Mouse (Mus musculus) midbrain, embryonic 12.5 days (tissue): Measurements from ENCODE around the gene Hus1b. TPM values are rescaled to one million over a fixed set of nuclear protein-coding genes. Genes with fewer than 3 reads are reported as not detected.

ENCODE experiments used
- ATAC-seq: fragments of 200-750 bp; cut with Nextera tagmentation; 2 replicates; pipeline ENCODE4 v1.8.0; 2017; ENCODE audit warnings: low read depth, moderate TSS enrichment, moderate library complexity; ENCODE audit not compliant: low FRiP score
- H3K27ac ChIP-seq: fragments of 300-500 bp; sonication (generic); replicated peaks from 2 replicates; pipeline ENCODE4 v1.5.1; 2016; ENCODE audit warnings: mild to moderate bottlenecking
- H3K27me3 ChIP-seq: fragments of 300-500 bp; sonication (generic); 2 replicates; pipeline ENCODE4 v1.6.1; 2016; ENCODE audit warnings: mild to moderate bottlenecking
- H3K36me3 ChIP-seq: fragments of 300-500 bp; sonication (generic); 2 replicates; pipeline ENCODE4 v1.6.1; 2016
- H3K4me1 ChIP-seq: fragments of 300-500 bp; sonication (generic); 2 replicates; pipeline ENCODE4 v1.6.1; 2016
- H3K4me2 ChIP-seq: fragments of 300-500 bp; sonication (generic); replicated peaks from 2 replicates; pipeline ENCODE4 v1.6.1; 2016; ENCODE audit warnings: mild to moderate bottlenecking, moderate library complexity
- H3K4me3 ChIP-seq: fragments of 300-500 bp; sonication (generic); 2 replicates; pipeline ENCODE4 v1.5.1; 2016; ENCODE audit warnings: mild to moderate bottlenecking
- H3K9ac ChIP-seq: fragments of 300-500 bp; sonication (generic); replicated peaks from 2 replicates; pipeline ENCODE4 v1.6.1; 2016; ENCODE audit warnings: mild to moderate bottlenecking, moderate library complexity
- H3K9me3 ChIP-seq: fragments of 300-500 bp; sonication (generic); 2 replicates; pipeline ENCODE4 v1.6.1; 2016; ENCODE audit warnings: mild to moderate bottlenecking
- WGBS: fragments of 180-500 bp; shearing (Covaris S2); methylation state at CpG from one replicate; pipeline ENCODE4 v1.1.7; 2016; 5-methylcytosine and 5-hydroxymethylcytosine counted together
- polyA plus RNA-seq: library from polyadenylated mRNA; unstranded; fragments of >200 nt; fragmentation: Nextera tagmentation; extraction: Ambion mirVana; gene quantifications from 2 replicates; pipeline ENCODE4 v1.2.1, GENCODE M21; 2016

Hus1b gene
- polyA plus RNA-seq, 1 experiment from 2014 or later: 0.24 TPM

DNA sequence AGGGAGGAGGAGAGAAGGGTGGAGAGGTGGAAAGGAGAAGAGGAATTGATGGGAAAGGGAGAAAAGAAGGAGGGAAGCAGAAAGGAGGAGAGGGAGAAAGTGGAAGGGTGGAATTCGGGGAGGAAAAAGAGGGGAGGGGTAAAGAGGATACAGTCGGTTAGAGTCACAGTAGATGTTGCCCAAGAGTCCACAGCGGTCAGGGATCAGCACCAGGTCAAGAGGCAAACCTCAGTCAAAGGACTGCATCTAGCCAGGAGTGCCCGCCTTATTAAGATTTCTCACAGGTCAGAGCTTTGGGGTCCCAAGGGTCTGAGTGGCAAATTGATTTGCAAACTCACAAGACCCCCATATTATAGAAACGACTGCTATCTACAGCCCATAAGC lies 26.7 kb upstream of the Hus1b start:
- H3K4me3 ChIP-seq: peak overlapping the region; percentile 87
- peak overlapping the region; percentile 66 for H3K4me2 ChIP-seq
- H3K9ac ChIP-seq: peak overlapping the region; percentile 77
- 22% methylated on average over 5 of the region's 5 CpGs for WGBS
- H3K4me1 ChIP-seq: peaks cover 7% of the 10 kb centered on the region; the same call in 1 of the 2 replicates
- no peaks in the 10 kb centered on the region for H3K9me3 ChIP-seq
- H3K27ac ChIP-seq: no peak overlapping the region
- H3K27me3 ChIP-seq: no peaks in the 10 kb centered on the region; the same call in 1 of the 2 replicates
- H3K36me3 ChIP-seq: no peaks in the 10 kb centered on the region
- ATAC-seq: peak; percentile 70

DNA sequence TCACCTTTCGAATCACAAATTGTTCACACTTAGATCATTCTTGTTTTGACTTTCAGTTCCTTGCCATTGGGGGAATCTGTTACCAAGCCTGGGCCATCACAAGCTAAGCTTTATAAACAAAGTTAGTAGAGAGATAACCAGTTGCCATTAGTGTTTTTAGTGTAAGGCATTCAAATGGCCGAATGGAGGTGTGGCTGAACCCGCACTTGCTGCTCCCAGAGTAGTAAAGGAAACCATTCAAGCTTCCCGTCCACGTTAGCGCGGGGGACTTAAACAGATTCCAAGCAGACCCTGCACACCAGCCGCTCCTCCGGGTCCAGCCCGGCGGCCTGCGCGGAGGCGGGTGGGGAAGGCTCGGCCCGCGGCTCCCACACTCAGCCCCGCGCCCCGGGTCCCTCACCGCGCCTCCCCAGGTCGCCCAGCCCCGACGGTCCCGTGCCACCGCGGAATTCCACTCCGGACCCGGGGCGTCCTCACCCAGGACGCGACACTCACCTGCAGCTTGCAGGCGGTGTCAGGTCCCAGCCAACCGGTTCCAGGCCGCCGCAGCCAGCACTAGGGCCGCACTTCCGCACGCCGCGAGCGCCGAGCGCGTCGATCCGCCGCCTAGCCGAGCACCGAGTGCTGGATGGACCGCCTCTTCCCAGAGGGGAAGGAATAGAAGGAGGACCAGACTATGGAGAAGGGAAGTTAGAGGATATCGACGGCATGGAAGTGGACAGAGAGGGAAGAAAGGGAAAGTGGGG lies 26.1 kb upstream of the Hus1b start, which contains the start of the genes Exoc2 and Gm5447:
Gene Exoc2, minus strand, starts transcription at position 593 of the 746 bp plus-strand sequence.
Gene Gm5447, plus strand, starts transcription at position 704 of the 746 bp plus-strand sequence.
- Histone ChIP-seq H3K36me3 (no peaks in the 10 kb centered on the region), H3K4me1 (peaks cover 7% of the 10 kb centered on the region; the same call in 1 of the 2 replicates), H3K27me3 (no peaks in the 10 kb centered on the region; the same call in 1 of the 2 replicates), H3K9ac (peak within 1 kb of the TSS; percentile 77), H3K9me3 (no peaks in the 10 kb centered on the region), H3K4me2 (peak within 1 kb of the TSS; percentile 66), H3K4me3 (peak within 1 kb of the TSS; percentile 87), H3K27ac (peak within 1 kb of the TSS; percentile 84)
- WGBS: under 1% methylated on average over 54 of the region's 54 CpGs
- ATAC-seq: peak; percentile 98

DNA sequence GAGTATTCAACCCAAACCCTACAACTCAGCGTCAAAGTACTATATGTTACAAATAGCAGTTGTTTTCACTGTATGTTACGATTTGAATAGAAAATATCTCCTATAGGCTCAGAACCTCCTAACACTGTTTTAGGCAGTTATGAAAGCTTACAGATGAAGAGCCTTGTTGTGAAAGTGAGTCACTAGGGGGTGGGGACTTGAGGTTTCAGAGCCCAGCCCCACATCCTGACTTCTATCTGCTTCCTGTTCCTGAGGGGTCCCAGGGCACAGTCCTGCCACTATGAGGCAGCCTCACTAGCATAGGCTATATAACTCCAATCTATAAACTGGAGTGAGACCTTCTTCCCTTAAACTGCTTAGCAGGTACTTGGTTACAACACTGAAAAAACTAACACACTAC lies 24.5 kb upstream of the Hus1b start:
- Histone ChIP-seq H3K4me2 (no peak overlapping the region), H3K4me1 (peaks cover 10% of the 10 kb centered on the region; the same call in 1 of the 2 replicates), H3K4me3 (no peak overlapping the region), H3K36me3 (no peaks in the 10 kb centered on the region), H3K27me3 (no peaks in the 10 kb centered on the region; the same call in 1 of the 2 replicates), H3K9ac (no peak overlapping the region), H3K27ac (no peak overlapping the region), H3K9me3 (no peaks in the 10 kb centered on the region)
- WGBS: 91% methylated on average over 2 of the region's 2 CpGs
- ATAC-seq: no peak

DNA sequence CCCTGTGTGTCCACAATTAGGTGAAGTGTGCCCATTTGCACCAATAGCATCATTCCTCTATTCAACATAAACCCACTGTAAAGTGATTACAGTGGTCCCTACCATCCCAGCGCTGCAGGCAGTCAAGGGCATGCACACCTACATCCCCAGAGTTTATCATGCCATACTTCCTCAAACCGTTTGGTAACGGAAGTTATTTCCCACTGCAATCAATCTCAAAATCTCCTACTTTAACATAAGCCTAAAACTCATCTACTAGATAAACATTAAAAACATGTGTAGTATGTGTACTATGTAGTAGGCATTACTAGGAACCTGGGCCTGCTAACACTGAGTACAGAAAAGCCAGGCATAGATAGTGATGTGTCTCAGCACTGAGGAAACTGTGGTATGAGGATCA lies 23.5 kb upstream of the Hus1b start:
- H3K9me3 ChIP-seq: no peaks in the 10 kb centered on the region
- H3K4me1 ChIP-seq: peaks cover 18% of the 10 kb centered on the region
- H3K9ac ChIP-seq: no peak overlapping the region
- no peak for ATAC-seq
- H3K4me3 ChIP-seq: no peak overlapping the region
- no peak overlapping the region for H3K27ac ChIP-seq
- WGBS: 90% methylated on average over 3 of the region's 3 CpGs
- no peaks in the 10 kb centered on the region; the same call in 1 of the 2 replicates for H3K27me3 ChIP-seq
- no peak overlapping the region for H3K4me2 ChIP-seq
- H3K36me3 ChIP-seq: no peaks in the 10 kb centered on the region

DNA sequence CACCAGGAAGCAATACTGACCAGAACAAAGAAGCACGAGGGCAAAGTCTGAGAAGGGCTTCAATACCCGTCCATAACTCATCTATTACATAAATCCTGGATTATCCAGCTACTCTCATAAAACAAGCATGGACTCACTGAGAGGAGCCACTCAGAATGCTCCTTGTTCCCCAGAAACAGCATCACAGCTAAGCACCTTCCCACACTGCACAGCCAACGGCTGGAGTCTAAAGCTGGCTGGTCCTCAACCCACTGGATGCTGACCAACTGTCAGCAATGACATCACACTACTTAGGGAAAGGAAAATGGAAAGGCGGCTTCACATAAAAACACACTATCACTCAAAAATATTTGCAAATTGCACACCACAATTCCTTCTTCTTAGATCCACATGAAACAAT lies 20.8 kb upstream of the Hus1b start:
- no peaks in the 10 kb centered on the region for H3K27me3 ChIP-seq
- whole genome bisulfite sequencing: 55% methylated on average over 4 of the region's 4 CpGs
- no peak overlapping the region for H3K4me2 ChIP-seq
- no peak overlapping the region for H3K9ac ChIP-seq
- H3K9me3 ChIP-seq: no peaks in the 10 kb centered on the region
- no peak overlapping the region for H3K4me3 ChIP-seq
- no peak overlapping the region for H3K27ac ChIP-seq
- H3K4me1 ChIP-seq: peaks cover 14% of the 10 kb centered on the region
- ATAC-seq: no peak
- H3K36me3 ChIP-seq: no peaks in the 10 kb centered on the region

DNA sequence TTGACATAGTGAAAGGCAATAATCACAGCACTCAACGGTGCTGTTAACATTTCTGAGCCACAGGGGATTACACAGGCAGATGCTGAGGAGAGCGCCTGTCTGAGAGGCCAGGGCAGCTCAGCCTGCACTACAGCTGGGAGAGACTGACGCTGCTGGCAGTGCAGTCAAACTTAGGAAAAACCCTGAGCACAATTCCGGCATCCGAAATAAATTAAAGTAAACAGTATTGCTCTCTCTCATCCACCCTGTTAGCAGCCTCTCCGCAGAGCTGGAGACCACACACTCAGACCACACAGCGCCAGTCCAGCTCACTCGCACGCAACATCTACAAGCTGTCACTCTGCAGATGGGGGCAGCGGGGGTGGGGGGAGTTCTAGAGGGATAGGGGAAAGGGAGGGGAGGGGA lies 18.9 kb upstream of the Hus1b start:
- Histone ChIP-seq H3K27me3 (no peaks in the 10 kb centered on the region), H3K9ac (no peak overlapping the region; the same call in 1 of the 2 replicates), H3K9me3 (no peaks in the 10 kb centered on the region), H3K4me3 (peak overlapping the region; percentile 21; the same call in 1 of the 2 replicates), H3K36me3 (no peaks in the 10 kb centered on the region), H3K27ac (peak overlapping the region; percentile 30; the same call in 1 of the 2 replicates), H3K4me2 (peak overlapping the region; percentile 48), H3K4me1 (peaks cover 11% of the 10 kb centered on the region)
- ATAC-seq: peak; percentile 73
- WGBS: 7% methylated on average over 10 of the region's 10 CpGs

DNA sequence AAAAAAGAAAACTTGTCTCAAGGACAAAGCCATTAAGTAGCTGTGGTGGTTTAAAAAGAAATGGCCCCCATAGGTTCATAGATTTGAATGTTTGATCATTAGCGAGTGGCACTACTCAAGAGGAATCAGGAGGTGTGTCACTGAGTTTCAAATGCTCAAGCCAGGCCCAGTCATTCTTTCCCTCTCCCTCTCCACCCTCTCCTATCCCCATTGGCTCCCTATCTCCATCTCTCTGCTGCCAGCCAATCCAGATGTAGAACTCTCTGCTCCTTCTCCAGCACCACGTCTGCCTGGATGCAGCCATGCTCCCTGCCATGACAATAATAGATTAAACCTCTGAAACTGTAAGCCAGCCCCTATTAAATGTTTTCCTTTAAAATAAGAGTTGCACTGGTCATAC lies 14.4 kb upstream of the Hus1b start:
- Histone ChIP-seq H3K4me2 (no peak overlapping the region), H3K4me1 (peaks cover 15% of the 10 kb centered on the region), H3K4me3 (no peak overlapping the region), H3K9me3 (no peaks in the 10 kb centered on the region), H3K9ac (no peak overlapping the region), H3K27me3 (no peaks in the 10 kb centered on the region), H3K36me3 (no peaks in the 10 kb centered on the region), H3K27ac (no peak overlapping the region)
- WGBS: 56% methylated on average over 2 of the region's 2 CpGs
- no peak for ATAC-seq

DNA sequence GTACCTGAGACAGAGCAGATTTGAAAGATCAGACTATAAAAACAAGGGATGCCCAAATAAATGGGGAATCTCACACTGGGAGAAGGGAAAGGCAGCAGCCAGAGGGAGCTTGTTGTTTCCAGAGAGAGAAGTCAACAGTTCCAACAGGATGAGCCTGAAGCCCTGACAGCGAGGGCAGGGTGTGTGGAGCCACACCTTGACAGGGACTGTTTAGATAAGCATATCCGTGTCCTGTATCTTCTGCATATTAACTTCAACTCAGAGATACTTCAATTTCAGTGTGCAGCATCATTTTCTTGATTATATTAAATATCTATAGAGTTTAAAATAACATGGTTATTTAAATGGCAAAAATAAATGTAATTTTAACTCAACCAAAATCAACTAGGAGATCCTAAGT lies 13.2 kb upstream of the Hus1b start:
- Histone ChIP-seq H3K27me3 (no peaks in the 10 kb centered on the region), H3K4me1 (peaks cover 8% of the 10 kb centered on the region; the same call in 1 of the 2 replicates), H3K9me3 (no peaks in the 10 kb centered on the region), H3K36me3 (no peaks in the 10 kb centered on the region), H3K4me2 (no peak overlapping the region), H3K9ac (no peak overlapping the region), H3K27ac (no peak overlapping the region), H3K4me3 (no peak overlapping the region)
- WGBS: 92% methylated on average over 2 of the region's 2 CpGs
- no peak for ATAC-seq

DNA sequence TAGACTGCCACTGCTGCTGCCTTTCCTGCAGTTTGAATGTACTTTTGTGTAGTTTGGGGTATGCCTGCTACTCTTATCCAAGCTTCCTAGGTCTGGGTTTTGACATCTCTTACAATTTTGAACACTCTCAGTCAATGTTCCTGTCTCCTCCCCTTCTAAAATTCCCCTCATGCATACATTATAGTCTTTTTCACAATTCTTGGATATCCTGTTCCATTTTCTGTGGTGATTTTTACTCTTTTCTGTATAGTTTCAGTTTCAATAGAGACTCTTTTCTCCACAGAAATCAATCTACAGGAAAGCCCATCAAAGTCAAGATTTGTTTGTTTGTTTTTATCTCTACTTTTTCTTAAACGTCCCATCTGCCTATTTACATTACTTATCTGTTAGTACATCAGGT lies 6.0 kb upstream of the Hus1b start:
- no peak overlapping the region for H3K27ac ChIP-seq
- no peak overlapping the region for H3K9ac ChIP-seq
- H3K4me2 ChIP-seq: no peak overlapping the region
- no peaks in the 10 kb centered on the region for H3K36me3 ChIP-seq
- no peak for ATAC-seq
- 84% methylated on average over 1 of the region's 1 CpGs for WGBS
- H3K4me3 ChIP-seq: no peak overlapping the region
- no peaks in the 10 kb centered on the region for H3K9me3 ChIP-seq
- no peaks in the 10 kb centered on the region for H3K27me3 ChIP-seq
- H3K4me1 ChIP-seq: no peaks in the 10 kb centered on the region

DNA sequence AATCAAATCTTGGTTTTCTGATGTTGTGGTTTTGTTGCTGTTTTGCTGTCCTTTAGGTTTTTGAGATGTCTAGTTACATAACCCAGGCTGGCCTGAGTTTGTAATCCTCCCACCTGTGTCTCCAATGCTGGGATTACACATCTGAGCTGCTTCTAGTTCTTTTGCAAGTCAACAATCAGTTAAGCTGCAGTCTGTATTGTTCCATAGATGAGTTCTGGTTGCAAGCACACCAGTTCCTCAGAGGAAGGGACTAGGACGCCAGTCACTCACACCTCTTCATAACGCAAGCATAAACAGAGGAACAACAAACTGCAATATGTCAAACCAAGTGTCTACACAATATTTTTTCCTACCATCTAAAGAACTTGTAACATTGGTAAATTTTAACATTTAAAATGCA lies 4.5 kb upstream of the Hus1b start:
- no peak for ATAC-seq
- 92% methylated on average over 2 of the region's 2 CpGs for WGBS
- no peaks in the 10 kb centered on the region for H3K9me3 ChIP-seq
- H3K4me1 ChIP-seq: no peaks in the 10 kb centered on the region
- no peak overlapping the region for H3K27ac ChIP-seq
- no peak overlapping the region for H3K4me2 ChIP-seq
- H3K36me3 ChIP-seq: peaks cover 4% of the 10 kb centered on the region; the same call in 1 of the 2 replicates
- H3K9ac ChIP-seq: no peak overlapping the region
- no peaks in the 10 kb centered on the region for H3K27me3 ChIP-seq
- H3K4me3 ChIP-seq: no peak overlapping the region

DNA sequence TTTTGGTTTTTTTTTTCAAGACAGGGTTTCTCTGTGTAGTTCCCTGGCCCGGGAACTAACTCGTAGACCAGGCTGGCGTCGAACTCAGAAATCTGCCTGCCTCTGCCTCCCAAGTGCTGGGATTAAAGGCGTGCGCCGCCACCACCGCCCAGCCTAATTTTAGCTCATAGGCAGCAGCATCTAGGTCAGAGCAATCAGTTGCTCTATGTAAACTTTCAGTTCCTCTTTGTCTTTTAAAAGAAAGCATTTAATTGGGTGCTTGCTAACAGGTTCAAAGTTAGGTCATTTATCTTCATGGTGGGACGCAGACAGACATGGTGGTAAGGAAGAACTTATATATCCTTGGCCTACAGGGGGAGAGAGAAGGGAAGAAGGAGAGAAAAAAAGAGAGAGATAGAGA lies 1.6 kb upstream of the Hus1b start:
- ATAC-seq: no peak
- H3K36me3 ChIP-seq: peaks cover 4% of the 10 kb centered on the region; the same call in 1 of the 2 replicates
- H3K27me3 ChIP-seq: no peaks in the 10 kb centered on the region
- H3K9ac ChIP-seq: no peak overlapping the region
- no peaks in the 10 kb centered on the region for H3K9me3 ChIP-seq
- 96% methylated on average over 9 of the region's 9 CpGs for WGBS
- no peak overlapping the region for H3K27ac ChIP-seq
- no peak overlapping the region for H3K4me2 ChIP-seq
- H3K4me1 ChIP-seq: no peaks in the 10 kb centered on the region
- no peak overlapping the region for H3K4me3 ChIP-seq

DNA sequence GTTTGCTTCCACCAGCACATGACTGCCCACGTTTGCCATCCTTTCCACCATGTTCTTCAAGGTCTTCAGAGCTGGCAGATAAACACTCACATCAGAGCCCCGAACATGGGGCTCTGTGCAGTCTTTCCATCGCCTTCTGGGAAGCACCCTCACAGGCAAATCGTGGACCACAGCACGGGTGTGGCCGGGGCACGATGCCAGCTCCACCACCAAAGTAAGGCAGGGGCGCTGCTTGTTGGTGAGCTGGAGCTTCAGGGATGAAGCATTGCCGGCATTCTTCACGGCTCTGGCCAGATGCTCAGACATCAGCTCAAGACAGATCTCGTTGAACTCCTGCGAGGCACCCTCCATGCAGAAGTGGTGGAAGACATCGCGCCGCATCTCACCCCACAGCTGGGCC lies 430 bp downstream of the Hus1b start:
- Histone ChIP-seq H3K4me2 (no peak overlapping the region), H3K9me3 (no peaks in the 10 kb centered on the region), H3K27me3 (no peaks in the 10 kb centered on the region), H3K36me3 (peaks cover 4% of the 10 kb centered on the region; the same call in 1 of the 2 replicates), H3K4me1 (no peaks in the 10 kb centered on the region), H3K9ac (no peak overlapping the region), H3K27ac (no peak overlapping the region), H3K4me3 (no peak overlapping the region)
- 98% methylated on average over 15 of the region's 15 CpGs for WGBS
- no peak for ATAC-seq
